Mouse (Mus musculus) forebrain, embryonic 11.5 days (tissue): Measurements from ENCODE around the gene Ccne1. TPM values are rescaled to one million over a fixed set of nuclear protein-coding genes. Genes with fewer than 3 reads are reported as not detected.

Experiments used
- ATAC-seq: fragments of 200-750 bp; cut with Nextera tagmentation; replicated peaks from 2 replicates; pipeline ENCODE4 v1.8.0; 2017; ENCODE audit warnings: moderate TSS enrichment; ENCODE audit not compliant: low FRiP score
- DNase-seq: peaks from one replicate; pipeline ENCODE4 v3.0.0-alpha.2; 2017; ENCODE audit warnings: low spot score
- H3K27ac ChIP-seq: fragments of 300-500 bp; sonication (generic); 2 replicates; pipeline ENCODE4 v1.5.1; 2014; ENCODE audit warnings: low read depth, low read length
- H3K27me3 ChIP-seq: fragments of 300-500 bp; sonication (generic); 2 replicates; pipeline ENCODE4 v1.6.1; 2014; ENCODE audit warnings: mild to moderate bottlenecking, low read length, mixed read lengths; ENCODE audit not compliant: control insufficient read depth, insufficient read depth
- H3K36me3 ChIP-seq: fragments of 300-500 bp; sonication (generic); 2 replicates; pipeline ENCODE4 v1.6.1; 2014; ENCODE audit warnings: mild to moderate bottlenecking, low read length, moderate library complexity, mixed read lengths; ENCODE audit not compliant: control insufficient read depth, insufficient read depth
- H3K4me1 ChIP-seq: fragments of 300-500 bp; sonication (generic); replicated peaks from 2 replicates; pipeline ENCODE4 v1.6.1; 2014; ENCODE audit warnings: low read length, mixed read lengths; ENCODE audit not compliant: control insufficient read depth, insufficient read depth
- H3K4me2 ChIP-seq: fragments of 300-500 bp; sonication (generic); 2 replicates; pipeline ENCODE4 v1.6.1; 2014; ENCODE audit warnings: low read depth, mild to moderate bottlenecking, low read length, moderate library complexity, mixed read lengths; ENCODE audit not compliant: severe bottlenecking
- H3K4me3 ChIP-seq: fragments of 300-500 bp; sonication (generic); 2 replicates; pipeline ENCODE4 v1.5.1; 2014; ENCODE audit warnings: low read depth, low read length
- H3K9ac ChIP-seq: fragments of 300-500 bp; sonication (generic); 2 replicates; pipeline ENCODE4 v1.6.1; 2014; ENCODE audit warnings: low read length
- H3K9me3 ChIP-seq: fragments of 300-500 bp; sonication (generic); 2 replicates; pipeline ENCODE4 v1.6.1; 2016; ENCODE audit warnings: low read length, mixed read lengths; ENCODE audit not compliant: control insufficient read depth
- WGBS: fragments of 180-500 bp; shearing (Covaris S2); extraction: QIAGEN DNeasy Blood & Tissue Kit; methylation state at CpG from one replicate; pipeline ENCODE4 v1.1.7; 2014; 5-methylcytosine and 5-hydroxymethylcytosine counted together
- polyA plus RNA-seq: library from polyadenylated mRNA; unstranded; fragments of >200 nt; fragmentation: Nextera tagmentation; extraction: Ambion mirVana; gene quantifications from 2 replicates; pipeline ENCODE4 v1.2.1, GENCODE M21; 2014

Ccne1 gene
- polyA plus RNA-seq: 68.6 and 71.1 TPM in 2 replicates

- Histone ChIP-seq H3K27me3 (no peaks in the 10 kb centered on the region), H3K36me3 (peaks cover 2% of the 10 kb centered on the region; the same call in 1 of the 2 replicates), H3K4me3 (peak within 1 kb of the TSS; percentile 78), H3K4me2 (peak within 1 kb of the TSS; percentile 97), H3K27ac (peak within 1 kb of the TSS; percentile 62), H3K9me3 (no peaks in the 10 kb centered on the region), H3K9ac (peak within 1 kb of the TSS; percentile 84), H3K4me1 (peaks cover 13% of the 10 kb centered on the region)
- peak; percentile 94 for ATAC-seq
- DNase-seq: peak; percentile 100
- under 1% methylated on average over 72 of the region's 102 CpGs for WGBS
Observed at GRCm38 (mm10) chr7:38107371-38108259, at the start of gene Ccne1. Ccne1 (minus strand) TSS chr7:38107534.

GRCm38 (mm10) chr7:38155829-38156228, 48.5 kb upstream of the Ccne1 start:
- ATAC-seq: no peak
- Histone ChIP-seq H3K4me3 (no peak overlapping the region), H3K36me3 (no peaks in the 10 kb centered on the region), H3K4me1 (no peaks in the 10 kb centered on the region), H3K9me3 (no peaks in the 10 kb centered on the region), H3K27ac (no peak overlapping the region), H3K9ac (no peak overlapping the region), H3K4me2 (no peak overlapping the region), H3K27me3 (no peaks in the 10 kb centered on the region)
- 81% methylated on average over 5 of the region's 5 CpGs for WGBS
- no peak for DNase-seq

GRCm38 (mm10) chr7:38152571-38152970, 45.2 kb upstream of the Ccne1 start:
- Histone ChIP-seq H3K4me2 (no peak overlapping the region), H3K4me1 (no peaks in the 10 kb centered on the region), H3K27me3 (no peaks in the 10 kb centered on the region), H3K36me3 (no peaks in the 10 kb centered on the region), H3K9me3 (no peaks in the 10 kb centered on the region), H3K27ac (no peak overlapping the region), H3K4me3 (no peak overlapping the region), H3K9ac (no peak overlapping the region)
- WGBS: 85% methylated on average over 3 of the region's 3 CpGs
- ATAC-seq: no peak
- no peak for DNase-seq

DNA sequence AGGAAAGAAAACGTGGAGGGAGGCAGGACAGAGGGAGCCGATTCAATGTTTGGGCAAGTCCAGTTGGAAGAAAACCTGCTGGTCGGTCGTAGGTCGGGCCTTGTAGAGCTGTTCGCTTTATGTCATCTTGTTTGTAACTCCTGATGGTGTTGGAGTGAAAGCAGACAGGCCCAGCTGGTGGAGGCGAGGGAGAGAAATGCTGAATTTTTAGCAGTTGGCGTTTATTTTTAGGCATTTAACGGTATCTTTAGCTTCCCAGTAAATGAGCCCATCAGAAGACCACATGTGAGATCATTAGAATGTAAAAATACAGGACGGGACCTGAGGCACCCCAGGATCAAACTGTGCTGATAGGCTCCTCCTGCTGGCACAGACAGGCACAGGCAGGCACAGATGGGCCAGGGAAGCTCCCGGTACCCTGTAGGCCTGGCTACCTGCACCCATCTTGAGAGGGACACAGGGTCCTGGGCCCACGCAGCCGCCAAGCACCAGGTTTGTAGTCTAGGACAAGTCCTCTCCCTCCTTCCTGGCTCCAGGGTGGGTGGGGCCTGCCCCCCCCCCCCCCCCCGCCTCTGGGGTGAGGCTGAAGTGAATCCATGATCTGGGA, 44.5 kb upstream of the Ccne1 start:
- Histone ChIP-seq H3K9ac (no peak overlapping the region), H3K4me1 (no peaks in the 10 kb centered on the region), H3K36me3 (no peaks in the 10 kb centered on the region), H3K27me3 (no peaks in the 10 kb centered on the region), H3K4me2 (no peak overlapping the region), H3K27ac (no peak overlapping the region), H3K9me3 (no peaks in the 10 kb centered on the region), H3K4me3 (no peak overlapping the region)
- ATAC-seq (no peak), DNase-seq (no peak)
- 76% methylated on average over 13 of the region's 14 CpGs for WGBS

DNA sequence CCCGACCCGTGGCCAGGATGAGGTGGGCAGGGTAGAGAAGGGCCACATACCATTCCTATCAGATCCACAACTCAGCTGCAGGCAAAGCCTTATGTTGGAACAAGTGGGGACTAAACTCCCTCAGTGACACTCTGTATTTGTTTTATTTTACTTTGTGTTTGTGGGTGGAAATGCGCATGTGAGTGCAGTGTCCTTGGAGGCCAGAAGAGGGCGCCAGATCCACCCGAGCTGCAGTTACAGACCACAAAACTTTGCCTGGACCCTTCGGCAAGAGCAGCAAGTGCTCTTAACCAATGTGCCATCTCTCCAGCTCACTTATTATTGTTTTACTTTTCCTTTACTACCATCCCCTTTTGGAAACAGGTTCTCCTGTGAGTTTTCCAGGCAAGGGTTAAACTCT, 40.1 kb upstream of the Ccne1 start:
- Histone ChIP-seq H3K27ac (no peak overlapping the region), H3K9me3 (no peaks in the 10 kb centered on the region), H3K4me2 (no peak overlapping the region), H3K4me3 (no peak overlapping the region), H3K27me3 (no peaks in the 10 kb centered on the region), H3K4me1 (no peaks in the 10 kb centered on the region), H3K36me3 (no peaks in the 10 kb centered on the region), H3K9ac (no peak overlapping the region)
- ATAC-seq (no peak), DNase-seq (no peak)
- WGBS: 86% methylated on average over 6 of the region's 6 CpGs

GRCm38 (mm10) chr7:38141747-38142545, 34.6 kb upstream of the Ccne1 start:
- DNase-seq (peak; percentile 92), ATAC-seq (peak; percentile 53)
- Histone ChIP-seq H3K4me1 (no peaks in the 10 kb centered on the region), H3K4me2 (no peak overlapping the region), H3K4me3 (no peak overlapping the region), H3K9me3 (no peaks in the 10 kb centered on the region), H3K9ac (no peak overlapping the region), H3K27ac (no peak overlapping the region), H3K27me3 (no peaks in the 10 kb centered on the region; the same call in 1 of the 2 replicates), H3K36me3 (no peaks in the 10 kb centered on the region)
- 61% methylated on average over 13 of the region's 13 CpGs for WGBS

DNA sequence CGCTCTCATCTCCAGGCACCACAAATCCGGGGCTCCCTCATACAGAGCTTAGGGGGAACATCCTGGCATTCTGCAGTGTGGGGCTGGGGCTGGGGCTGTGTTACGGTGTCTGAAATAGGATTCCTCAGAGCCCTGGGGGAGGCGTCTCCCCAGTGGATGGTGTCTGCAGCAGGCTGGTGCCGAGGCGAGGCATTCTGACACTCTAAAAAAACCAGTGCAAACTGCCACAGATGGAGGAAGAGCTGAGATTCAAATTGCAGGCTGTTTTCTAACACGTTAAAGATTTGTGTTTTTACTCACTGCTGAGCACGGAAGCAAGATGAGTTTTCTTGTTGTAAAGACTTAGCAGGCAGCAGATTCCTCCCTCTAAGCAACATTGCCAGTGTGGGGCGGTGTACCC, 33.0 kb upstream of the Ccne1 start:
- H3K27ac ChIP-seq: no peak overlapping the region
- WGBS: 59% methylated on average over 9 of the region's 9 CpGs
- H3K27me3 ChIP-seq: no peaks in the 10 kb centered on the region; the same call in 1 of the 2 replicates
- no peak overlapping the region for H3K9ac ChIP-seq
- H3K4me1 ChIP-seq: no peaks in the 10 kb centered on the region
- H3K4me3 ChIP-seq: no peak overlapping the region
- H3K4me2 ChIP-seq: no peak overlapping the region
- H3K36me3 ChIP-seq: no peaks in the 10 kb centered on the region
- H3K9me3 ChIP-seq: no peaks in the 10 kb centered on the region
- ATAC-seq (no peak), DNase-seq (no peak)

DNA sequence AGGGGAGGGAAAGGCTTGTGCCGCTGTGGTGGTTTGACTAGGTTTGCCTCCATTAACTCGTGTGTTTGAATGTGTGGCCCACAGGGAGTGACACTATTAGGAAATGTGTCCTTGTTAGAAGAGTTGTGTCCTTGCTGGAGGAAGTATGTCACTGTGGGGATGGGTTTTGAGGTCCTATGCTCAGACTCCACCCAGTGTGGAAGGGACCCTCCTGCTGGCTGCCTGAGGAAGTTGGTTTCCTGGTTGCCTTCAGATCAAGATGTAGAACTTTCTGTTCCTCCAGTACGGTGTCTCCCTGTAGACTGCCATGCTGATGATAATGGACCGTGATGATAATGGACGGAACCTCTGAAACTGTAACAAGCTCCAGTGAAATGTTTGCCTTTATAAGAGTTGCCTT, 27.1 kb upstream of the Ccne1 start:
- no peaks in the 10 kb centered on the region for H3K9me3 ChIP-seq
- 0 out of 2 replicates have a peak, but pooled peaks cover 2% of the 10 kb centered on the region for H3K4me1 ChIP-seq
- no peaks in the 10 kb centered on the region for H3K27me3 ChIP-seq
- H3K4me3 ChIP-seq: no peak overlapping the region
- no peak overlapping the region for H3K4me2 ChIP-seq
- no peaks in the 10 kb centered on the region for H3K36me3 ChIP-seq
- no peak overlapping the region for H3K9ac ChIP-seq
- WGBS: 91% methylated on average over 5 of the region's 5 CpGs
- no peak for DNase-seq
- H3K27ac ChIP-seq: no peak overlapping the region
- ATAC-seq: no peak
